Mouse (Mus musculus): ENCODE measurements around the gene Arl6ip6. TPM values are rescaled to one million over a fixed set of nuclear protein-coding genes. Genes with fewer than 3 reads are reported as not detected.

Arl6ip6 gene
- 10 to 100 TPM; 12.3 to 13.7 TPM for total RNA-seq (2021)

GRCm38 (mm10) chr2:53191523-53192220, at the start of gene Arl6ip6:
Gene Arl6ip6, plus strand, starts transcription at chr2:53191726.
- DNase-seq, result peak; percentile 97

- no peak for DNase-seq
Observed at GRCm38 (mm10) chr2:53146852-53147251, 44.7 kb upstream of the Arl6ip6 start.

DNA sequence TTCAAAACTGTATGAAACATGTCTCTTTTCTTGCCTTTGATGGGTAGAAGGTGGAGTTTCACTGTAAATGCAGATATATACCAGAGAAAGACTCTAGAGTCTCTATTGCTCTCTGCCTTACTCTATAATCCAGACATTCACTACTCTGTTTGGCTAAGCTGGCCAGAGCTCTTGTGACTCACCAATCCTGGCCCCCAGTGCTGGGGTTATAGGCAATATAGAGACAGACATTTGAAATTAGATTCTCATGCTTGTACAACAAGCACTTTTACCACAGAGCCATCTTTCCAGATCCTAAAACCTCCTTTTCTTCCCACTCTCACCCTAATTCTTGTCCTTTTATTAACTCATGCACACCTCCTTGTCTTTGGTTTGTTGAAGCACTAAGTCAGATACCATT, 17.6 kb upstream of the Arl6ip6 start:
- DNase-seq, result no peak

DNA sequence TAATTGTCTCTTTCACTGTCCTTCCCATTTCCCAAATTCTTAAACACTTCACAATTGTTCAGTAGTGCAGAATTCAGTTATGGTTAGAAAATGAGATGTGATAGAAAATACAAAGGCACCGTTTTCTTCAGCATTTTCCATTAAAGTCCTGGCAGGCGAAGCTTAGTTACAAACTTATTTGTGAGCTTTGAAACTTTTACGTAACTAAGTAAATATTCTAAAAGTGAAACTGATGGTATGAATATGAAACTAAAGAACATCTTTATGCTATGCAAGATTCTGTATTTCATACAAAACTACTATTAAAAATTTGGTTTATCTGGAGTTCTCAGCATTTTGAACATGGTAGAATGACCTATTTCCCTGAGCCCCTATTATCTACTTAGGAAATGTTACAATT, 12.6 kb upstream of the Arl6ip6 start:
- DNase-seq, result no peak

DNA sequence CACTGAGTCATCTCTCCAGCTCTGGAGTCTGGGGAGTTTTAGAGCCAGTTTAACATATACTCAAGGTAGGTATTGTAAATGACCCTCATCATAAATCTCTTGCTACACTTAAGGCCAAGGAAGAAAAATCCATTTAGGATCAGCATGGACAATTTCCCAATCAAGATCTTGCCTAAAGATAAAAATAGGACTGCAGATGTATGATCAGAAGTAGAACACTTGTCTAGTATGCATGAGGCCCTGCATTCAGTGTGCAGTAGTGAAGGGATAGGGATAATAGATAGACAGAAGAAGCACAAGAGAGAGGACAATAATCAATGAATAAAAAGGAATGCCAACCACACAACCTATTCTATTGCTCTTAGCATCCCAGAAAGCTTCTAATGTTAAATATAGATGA, 11.7 kb upstream of the Arl6ip6 start:
- no peak for DNase-seq

DNA sequence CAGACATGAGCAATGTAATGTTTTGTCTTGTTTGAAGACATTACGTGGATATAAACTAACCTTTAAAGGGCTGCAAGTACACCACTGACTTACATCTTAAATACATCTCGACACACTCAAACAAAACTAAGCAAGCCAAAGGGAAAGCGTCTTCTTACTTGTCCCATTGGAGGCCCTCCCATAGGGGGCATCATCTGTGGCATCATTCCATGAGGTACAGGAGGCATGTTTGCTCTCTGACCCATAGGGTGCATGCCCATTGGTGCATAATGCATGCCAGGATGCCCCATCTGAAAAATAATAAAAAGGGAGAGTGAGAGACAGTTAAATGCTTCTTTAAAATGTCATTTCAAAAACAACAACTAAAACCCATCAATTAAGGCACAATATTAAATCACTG, 1.7 kb upstream of the Arl6ip6 start:
- no peak for DNase-seq

GRCm38 (mm10) chr2:53190684-53191511, 628 bp upstream of the Arl6ip6 start, which contains the start of gene Prpf40a:
Gene Prpf40a, minus strand, starts transcription at chr2:53191284.
- DNase-seq, result peak; percentile 100

DNA sequence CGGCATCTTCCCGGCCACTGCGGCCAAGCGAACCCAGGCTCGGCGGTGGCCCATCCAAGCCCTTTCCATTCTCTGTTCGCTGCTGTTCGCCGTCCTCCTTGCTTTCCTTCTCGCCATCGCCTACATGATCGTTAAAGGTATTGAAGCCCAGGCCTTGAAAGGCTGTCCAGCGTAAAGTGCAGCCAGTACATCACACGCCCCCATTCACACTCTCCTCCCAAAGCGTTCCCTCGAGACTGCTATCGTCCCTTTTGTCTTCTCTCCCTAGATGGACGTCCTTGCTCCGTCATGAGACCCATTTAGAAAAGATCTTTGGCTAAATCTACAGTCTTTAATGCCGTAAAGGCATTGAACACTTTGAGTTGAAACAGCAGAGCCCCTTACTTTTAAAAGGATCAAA, 860 bp downstream of the Arl6ip6 start:
- no peak for DNase-seq

GRCm38 (mm10) chr2:53196431-53196830, 4.9 kb downstream of the Arl6ip6 start:
- DNase-seq, result no peak

GRCm38 (mm10) chr2:53199203-53199602, 7.7 kb downstream of the Arl6ip6 start:
- DNase-seq, result no peak

- no peak for DNase-seq
Observed at GRCm38 (mm10) chr2:53200164-53200885, 8.8 kb downstream of the Arl6ip6 start.

DNA sequence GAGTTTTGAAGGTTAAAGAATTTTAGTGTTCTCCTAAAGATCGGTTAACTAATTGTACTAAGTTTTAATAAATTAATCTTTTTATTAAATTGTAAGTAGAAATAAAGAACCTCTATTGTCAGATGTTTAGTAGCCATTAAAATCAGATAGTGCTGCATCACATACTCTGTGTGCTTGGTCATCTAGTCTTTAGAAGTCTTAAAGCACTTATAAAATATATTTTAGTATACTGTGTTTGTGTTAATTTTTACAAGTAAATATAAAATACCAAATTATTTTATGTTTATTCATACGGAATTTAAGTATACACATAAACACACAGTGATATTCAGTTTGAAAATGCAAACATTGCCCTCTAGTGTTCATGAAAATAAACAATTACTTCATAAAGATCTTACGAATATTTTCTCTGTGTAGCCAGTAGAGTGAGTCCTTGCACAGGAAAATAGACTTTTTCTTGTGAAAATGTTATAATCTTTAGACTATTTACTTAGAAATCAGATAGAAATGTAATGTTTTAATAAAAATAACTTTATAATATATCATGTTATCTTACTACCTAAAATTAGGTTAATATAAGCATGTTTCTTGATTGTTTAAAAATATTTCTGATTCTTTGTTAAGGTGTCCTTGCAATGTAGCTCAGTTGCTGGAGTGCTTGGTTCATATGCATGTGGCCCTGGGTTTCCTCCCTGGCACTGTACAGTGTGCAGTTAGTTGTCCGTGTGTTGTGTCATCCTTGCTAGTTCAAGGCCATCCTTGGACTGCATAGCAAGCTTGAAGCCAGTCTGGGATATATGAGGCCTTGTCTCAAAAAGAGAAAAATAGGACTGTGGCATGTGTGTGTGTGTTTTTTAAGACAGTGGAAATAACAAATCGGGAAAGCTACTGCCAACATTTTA, 13.1 kb downstream of the Arl6ip6 start:
- DNase-seq, result no peak

GRCm38 (mm10) chr2:53206749-53207148, 15.2 kb downstream of the Arl6ip6 start:
- DNase-seq, result no peak

DNA sequence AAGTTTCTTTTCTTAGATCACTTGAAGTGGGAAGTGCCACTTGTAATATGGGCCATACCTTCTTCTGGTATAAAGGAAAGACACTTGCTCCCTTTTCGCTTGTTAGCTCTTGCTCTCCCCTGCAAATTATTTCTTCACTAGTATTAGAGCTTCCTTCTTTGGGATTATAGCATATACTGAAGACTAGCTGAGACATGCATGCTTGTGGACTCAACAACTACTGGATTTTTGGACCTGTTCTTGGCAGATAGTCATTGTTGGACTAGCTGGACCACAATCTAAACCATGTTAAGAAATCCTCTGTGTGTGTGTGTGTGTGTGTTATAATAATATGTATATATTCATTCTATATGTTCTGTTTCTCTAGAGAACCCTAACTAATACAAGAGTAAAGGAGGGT, 22.0 kb downstream of the Arl6ip6 start:
- DNase-seq, result no peak

DNA sequence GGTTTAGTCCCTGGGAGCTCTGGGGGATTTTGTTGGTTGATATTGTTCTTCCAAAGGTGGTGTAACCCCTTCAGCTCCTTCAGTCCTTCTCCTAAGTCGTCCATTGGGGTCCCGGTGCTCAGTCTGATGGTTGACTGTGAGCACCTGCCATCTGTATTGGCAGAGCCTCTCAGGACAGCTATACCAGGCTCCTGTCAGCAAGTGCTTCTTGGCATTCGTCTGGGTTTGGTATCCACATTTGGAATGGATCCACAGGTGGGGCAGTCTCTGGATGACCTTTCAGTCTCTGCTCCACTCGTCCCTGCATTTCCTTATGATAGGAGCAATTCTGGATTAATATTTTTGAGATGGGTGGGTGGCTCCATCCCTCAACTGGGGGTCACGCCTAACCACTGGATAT, 30.7 kb downstream of the Arl6ip6 start:
- DNase-seq, result no peak

- DNase-seq, result peak; percentile 6 to 14
Observed at GRCm38 (mm10) chr2:53256982-53257381, 65.5 kb downstream of the Arl6ip6 start.

Other genes starting within 250 kb of the Arl6ip6 start
- 10 to 100 TPM; 41.2 to 43.6 TPM for gene Prpf40a, start 442 bp upstream of the Arl6ip6 start, total RNA-seq (2021)

All from layer of hippocampus, postnatal 36 days (tissue).